Mouse (Mus musculus) left cerebral cortex, postnatal 10 days (tissue): ENCODE measurements around the gene Vwa7. TPM values are rescaled to one million over a fixed set of nuclear protein-coding genes. Genes with fewer than 3 reads are reported as not detected.
A peak's percentile ranks its signal among the peaks of the same experiment; 100 is the strongest.
"Not testable (repeated sequence)": the region's sequence is repeated elsewhere in the genome, so short reads cannot be mapped to it uniquely, and the experiment has no call there.

Experiments
- DNase-seq, 2 experiments: peaks; one replicate each; pipeline ENCODE4 v3.0.0; 2021 to 2022; ENCODE audit warnings: low spot score in 2 of 2, mixed read lengths in 1 of 2; ENCODE audit errors: extremely low spot score in 1 of 2
- intact Hi-C: fragments of 180-260 bp; cut with DNase I; formaldehyde crosslinking; loops from one replicate; pipeline ENCODE4 v1.15.1; 2025
- total RNA-seq, 2 experiments: library from RNA; stranded (reverse); gene quantifications; 2 replicates each; pipeline ENCODE4 v1.2.3; 2021

Gene Vwa7
- total RNA-seq, 2 experiments from 2014 or later: 0.18 to 0.19 TPM

DNA sequence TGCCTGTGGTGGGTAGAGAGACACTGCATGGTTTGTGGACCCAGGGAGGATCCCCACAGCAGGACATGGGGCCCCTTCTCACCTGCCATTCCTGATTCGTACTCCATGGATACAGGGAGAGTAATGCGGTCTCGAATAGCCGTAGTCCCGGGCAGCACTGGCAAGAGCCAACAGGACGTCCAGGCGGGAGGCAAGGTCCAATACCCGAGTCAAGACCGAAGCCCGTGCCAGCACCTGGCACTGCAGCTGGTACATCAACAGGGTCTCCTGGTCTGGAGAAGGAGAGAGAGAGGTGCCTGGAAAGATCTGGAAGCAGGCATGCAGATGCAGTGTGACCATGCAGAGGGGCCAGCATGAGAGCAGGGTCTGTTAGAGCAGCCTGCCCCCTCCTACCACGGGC is 14.9 kb downstream of the Vwa7 start:
- intact Hi-C loops: no loop called here
- no peak for DNase-seq

DNA sequence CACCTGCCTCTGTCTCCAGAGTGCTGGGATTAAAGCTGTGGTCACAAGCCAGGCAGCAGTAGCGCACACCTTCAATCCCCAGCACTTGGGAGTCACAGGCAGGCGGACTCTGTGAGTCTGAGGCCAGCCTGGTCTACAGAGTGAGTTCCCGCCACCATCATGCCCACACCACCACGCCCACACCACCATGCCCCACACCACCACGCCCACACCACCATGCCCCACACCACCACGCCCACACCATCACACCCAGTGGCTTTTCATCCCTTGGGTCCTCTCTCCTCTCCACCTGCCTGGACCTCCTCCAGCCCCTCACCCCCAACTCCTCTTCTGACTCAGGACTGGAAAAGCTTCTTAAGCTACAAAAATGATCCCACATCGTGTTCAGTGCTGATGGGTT is 15.5 kb downstream of the Vwa7 start:
- intact Hi-C loops: no loop called here
- no peak for DNase-seq

DNA sequence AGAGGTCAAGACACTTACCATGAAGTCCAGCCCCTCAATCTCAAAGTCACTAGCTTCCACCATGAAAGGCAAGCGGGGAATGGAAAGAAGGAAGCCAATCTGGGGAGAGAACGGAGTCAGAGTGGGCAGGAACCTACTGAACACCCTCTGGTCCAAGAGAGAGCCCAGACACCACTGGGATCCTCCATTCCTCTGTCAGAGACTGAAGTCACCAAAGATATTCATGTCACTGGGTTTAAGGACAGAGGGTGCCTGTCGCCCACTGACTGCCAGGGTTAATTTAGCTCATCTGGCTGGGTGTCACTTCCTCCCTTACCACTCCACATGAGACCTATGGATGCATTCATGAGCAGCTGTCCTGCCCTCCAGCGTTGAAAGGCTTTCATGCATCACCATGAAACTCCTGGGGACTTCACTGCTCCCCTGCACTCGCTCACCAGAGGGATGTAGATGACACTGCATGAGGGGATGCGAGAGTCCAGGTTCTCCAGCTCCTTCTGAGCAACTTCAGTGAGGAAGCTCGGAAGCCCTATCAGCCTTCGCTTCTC is 16.0 kb downstream of the Vwa7 start:
- intact Hi-C loops: no loop called here
- no peak for DNase-seq

DNA sequence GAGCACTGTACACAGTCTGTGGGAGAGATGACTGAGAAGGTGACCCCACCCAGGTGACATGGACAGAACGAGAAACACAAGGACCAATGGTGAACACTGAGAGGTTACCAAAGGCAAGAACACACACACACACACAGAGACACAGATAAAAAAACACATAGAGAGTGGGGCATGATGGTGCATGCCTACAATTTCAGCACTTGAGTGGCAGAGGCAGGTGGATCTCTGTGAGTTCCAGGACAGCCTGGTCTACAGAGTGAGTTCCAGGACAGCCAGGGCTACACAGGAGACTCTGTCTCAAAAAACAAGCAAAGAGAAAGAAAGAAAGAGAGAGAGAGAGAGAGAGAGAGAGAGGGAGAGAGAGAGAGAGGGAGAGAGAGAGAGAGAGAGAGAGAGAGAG is 17.3 kb downstream of the Vwa7 start:
- intact Hi-C loops: not testable (repeated sequence)

DNA sequence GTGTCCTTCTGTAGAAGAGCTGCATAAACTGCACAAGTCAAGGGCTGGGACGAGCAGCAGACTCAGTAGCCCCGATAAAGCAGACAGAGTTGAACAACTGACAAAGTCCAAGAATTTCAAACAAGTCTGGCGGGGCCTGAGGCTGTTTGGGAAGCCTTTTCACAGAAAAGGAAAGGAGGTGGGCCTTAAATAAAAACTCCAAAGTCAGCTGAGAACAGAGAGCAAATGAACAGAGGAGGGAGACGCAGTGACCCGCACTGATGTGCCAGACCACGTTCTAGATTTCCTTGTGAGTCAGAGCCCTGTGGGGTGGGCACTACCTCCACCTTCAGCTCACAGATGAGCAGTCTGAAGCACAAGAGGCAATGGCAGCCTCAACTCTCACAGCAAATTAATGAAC is 18.5 kb downstream of the Vwa7 start:
- intact Hi-C loops: no loop called here
- DNase-seq: no peak

More for the DNA sequence above, 17.3 kb downstream of the Vwa7 start:
- DNase-seq: not testable (repeated sequence)

DNA sequence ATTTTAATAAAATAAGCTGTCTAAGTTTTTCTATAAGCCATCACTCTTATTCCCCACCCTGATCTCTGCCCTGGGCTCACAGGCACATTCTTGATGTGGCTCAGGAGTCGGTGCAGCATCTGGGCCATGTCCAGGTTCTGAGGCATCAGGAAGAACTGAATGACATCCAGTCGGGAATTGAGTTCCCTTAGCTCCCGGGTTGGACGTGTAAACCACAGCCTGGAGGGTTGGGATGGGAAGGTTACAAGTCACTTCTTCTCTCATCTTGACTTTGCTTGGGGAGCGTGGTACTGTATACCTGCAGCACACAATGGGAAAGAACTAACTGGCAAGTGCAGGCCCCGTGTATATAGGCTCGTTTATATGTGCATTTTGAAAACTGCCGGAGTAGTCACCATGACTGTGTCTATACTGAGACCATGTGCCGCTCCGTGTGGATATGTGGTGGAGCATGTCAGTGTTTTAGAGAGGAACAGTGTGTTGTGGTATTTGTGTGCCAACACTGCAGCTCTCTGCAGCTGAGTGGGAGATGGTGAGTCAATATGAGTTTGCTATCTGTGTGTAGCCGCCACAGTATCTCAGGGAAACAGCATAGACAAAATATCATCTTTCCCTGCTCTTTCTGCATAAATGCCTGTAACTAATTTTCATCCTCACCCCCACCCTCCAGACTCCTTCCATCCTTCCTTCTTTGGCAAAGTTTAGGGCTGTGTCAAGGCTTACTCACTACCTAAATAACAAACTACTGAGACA is 22.9 kb downstream of the Vwa7 start:
- intact Hi-C loops: no loop called here
- DNase-seq: no peak

DNA sequence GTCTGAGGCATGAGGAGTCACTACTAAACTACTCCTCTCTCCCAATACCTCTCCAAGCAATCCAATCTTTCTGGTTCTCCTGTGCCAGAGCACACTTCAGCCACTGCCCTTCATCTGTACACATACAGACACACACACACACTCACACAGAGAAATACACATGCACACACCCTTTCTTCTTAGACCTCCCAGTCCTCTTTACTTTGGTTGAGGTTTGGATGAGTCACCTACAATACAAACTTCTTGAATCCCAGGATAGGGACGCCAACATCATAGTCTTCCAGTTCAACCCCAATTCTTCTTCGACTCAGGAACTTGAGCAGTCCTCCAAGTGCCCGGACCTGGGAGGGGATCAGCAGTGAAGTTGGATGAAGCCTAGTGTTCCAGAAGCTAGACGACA is 27.4 kb downstream of the Vwa7 start:
- no peak for DNase-seq
- intact Hi-C loops: no loop called here

DNA sequence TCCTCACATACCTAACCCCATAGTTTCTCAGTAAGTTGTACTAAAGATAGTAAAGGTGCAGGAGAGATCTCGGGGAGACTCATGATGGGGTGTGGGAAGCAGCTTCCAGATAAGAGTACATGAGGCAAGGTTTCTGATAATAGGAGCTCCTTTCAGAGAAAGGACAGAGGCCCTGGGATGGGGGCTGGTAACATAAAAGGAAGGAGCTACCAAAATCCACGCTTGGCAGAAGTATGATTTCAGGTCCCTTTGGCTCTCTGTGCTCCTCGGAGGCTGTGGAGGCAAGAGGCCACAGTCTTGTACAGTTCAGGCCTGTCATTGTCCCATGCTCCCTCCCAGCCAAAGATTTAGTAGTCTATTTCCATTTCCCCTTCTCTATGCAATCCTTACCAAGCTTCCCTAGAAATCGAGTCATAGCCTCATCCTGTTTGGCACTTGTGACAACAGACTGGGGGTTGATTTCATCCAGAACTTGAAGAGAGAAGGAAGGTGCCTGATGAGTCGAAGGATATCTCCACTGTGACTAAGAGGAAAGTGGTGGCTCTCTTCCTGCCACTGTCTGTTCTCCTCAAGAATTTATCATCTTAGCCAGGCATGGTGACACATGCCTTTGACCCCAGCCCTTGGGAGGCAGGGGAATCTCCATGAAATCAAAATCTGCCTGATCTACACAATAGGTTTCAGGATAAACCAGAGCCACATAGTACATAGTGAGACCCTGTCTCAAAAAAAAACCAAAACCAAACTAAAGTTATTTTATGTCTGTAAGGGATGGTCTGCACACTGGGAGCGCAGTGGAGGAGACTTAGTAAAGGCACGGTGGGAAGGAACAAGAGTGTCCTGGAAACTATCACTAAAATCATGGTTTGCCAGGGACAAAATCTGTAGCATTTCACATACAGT is 28.8 kb downstream of the Vwa7 start:
- no peak for DNase-seq
- intact Hi-C loops: no loop called here

DNA sequence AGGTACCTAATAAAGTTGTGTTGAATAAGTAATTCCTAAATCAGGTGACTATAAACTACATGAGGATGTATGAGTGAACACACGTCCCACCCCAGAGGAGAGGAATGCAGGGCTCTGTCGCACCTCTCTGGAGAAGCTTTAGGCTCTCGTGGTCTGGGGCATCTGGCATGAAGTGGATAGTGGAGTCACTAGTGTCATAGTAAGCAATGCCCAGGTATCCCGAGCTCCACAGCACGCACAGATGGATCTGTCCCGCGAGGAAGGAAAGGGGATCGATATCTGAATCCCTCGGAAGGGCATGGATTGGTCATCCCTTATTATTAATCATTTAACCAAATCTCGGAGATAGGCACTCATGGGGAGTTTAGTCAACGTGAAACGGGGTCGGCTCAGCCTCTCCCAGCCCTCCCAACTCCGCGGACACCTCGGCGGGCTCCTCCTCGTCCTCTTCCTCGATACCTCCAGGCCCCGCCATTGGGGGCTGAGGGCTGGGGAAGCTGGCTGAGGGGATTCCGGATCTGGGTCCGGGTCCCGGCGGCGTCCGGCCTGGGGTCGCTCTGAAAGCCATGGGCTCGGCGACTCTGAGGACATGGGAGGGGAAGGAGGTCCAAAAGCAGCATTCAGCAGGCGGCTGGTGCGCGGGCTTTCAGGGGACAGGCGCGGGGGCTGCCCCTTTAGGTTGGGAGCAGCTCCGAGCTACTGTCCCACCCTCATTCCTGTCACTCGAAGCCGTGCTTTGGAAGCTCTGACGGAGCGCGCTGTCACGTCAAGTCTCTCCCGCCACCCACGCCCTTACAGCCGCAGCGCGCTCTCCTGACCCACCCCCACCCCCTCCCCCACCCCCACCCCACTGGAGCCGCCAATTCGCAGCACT is 29.7 kb downstream of the Vwa7 start:
- intact Hi-C loops: no loop called here
- DNase-seq: no peak

DNA sequence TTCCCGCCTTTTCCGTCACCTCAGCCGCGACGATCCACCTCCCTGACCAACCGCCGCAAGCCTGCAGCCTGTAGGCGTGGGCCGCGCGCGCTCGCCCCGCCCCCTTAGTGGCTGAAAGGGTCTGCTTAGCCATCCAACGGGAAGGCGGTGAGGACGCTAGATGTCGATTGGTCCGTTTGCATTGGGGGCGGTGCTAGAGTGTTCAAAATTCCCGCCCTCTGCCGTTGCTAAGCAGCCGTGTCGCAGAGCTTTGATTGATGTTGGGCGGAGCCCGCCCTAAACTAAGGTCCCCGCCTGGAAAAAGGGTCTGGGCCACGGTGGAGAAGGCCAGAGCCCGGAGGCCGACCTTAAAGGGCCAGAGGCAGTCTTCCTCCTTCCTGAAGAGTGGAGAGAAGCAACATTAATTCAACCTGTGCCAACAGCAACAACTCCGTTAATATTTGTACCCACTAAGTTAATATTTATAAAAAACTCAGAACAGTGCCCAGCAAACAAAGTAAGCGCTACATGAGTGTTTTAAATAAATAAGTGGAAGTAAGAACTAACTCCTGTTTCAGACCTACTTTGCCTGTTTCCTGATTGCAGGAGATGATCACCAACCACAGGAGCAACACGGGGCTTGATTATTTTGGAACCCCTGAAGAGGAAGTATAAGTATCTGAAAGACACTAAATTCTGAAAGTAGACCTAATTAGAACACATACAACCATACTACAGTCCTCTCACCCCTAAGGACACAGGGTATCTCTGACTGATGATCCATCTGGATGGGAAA is 30.5 kb downstream of the Vwa7 start, which contains the start of gene Msh5:
Msh5 (minus strand) TSS at position 65 of the 775 bp plus-strand sequence.
- intact Hi-C loops: no loop called here
- peak; percentile 96 to 98 for DNase-seq

DNA sequence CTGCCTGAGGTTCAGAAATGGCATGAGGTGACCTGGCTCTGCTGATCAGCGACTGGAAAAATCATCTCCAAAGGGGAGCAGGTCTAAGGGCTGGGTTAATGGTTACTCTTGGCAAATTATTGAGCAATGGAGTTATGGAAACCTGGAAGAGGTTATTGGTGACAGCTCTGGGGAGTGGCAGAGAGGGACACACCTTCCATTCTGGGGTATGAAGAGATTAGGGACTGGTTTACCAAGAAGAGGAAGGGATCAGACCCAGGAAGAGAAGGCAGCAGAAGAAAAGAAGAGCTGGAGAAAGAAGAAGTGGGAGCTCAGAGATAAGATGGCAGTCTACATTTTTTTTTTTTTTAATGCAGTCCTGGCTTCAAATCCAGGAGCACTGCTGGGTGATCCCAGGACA is 31.3 kb downstream of the Vwa7 start:
- no peak for DNase-seq
- intact Hi-C loops: no loop called here

DNA sequence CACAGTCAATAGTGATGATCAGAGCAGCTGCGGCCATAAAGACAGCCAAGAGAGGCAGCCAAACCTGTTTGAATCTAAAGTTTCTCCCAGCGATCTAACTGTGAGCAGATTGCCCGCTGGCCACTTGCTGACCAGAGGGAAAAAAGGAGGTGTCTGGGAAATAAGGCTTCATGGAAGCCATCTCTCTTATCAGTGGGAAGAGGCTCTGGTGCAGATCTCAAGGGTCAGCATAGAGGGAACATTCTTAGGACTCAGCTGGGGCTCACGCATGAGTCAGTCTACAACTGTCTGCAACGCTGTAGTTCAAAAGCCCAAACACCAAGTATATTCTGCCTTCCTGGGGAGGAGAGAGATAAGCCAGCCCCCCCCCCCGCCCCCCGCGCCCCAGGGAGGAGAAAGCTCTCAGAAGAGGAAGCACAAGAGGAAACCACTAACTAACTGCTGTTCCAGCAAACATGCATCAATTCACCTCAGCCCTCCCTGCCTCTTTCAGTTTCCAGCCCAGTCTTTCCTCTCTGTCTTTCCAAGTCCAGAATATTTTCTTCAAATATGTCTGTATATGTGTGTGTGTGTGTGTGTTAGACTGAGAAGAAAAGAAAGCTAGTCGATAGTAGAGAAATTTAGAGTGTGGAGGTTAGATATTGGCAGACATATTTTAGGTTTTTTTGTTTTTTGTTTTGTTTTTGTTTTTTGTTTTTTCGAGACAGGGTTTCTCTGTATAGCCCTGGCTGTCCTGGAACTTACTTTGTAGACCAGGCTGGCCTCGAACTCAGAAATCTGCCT is 32.0 kb downstream of the Vwa7 start:
- no peak for DNase-seq
- intact Hi-C loops: no loop called here

DNA sequence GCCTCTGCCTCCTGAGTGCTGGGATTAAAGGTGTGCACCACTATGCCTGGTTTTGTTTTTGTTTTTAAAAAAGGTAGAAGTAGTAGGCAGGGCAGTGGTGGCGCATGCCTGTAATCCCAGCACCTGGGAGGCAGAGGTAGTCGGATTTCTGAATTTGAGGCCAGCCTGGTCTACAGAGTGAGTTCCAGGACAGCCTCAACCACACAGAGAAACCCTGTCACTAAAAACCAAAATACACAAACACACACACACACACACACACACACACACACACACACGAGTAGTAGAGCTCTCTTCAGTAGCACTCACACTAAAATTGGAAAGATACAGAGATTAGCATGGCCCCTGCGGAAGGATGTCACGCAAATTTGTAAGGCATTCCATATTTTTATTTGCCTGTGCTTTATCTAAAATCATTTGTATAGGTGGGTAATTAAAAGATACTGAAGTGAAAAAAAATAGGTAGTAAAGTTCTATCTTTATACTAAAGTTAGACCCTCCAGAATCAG is 32.6 kb downstream of the Vwa7 start:
- no peak for DNase-seq
- intact Hi-C loops: no loop called here

DNA sequence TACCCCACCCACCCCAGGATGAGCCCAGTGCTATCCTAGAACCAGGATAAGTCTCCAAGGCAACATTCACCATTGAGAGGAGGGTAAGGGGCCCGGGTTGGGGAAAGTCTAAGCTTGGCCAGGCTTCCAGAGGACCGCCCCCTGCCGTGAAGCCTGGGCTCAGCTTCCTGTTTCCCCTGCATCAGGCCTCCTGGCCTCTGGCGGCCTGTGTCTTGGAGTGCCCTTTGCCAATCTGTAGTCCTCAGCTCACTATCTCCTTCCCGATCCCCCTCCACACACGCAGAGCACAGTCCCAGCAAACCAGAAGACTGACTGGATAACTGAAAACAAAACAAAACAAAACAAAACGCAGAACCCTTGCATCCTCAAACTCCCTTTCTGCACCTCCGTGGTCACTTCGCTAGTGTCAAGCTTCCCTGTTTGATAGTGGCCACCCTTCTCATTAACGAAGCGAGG is 33.2 kb downstream of the Vwa7 start, which contains the start of gene Clic1:
Clic1 (plus strand) TSS at position 406 of the 456 bp plus-strand sequence.
- intact Hi-C loops: no loop called here
- peak in 1 of 2 experiments; percentile 83 for DNase-seq

DNA sequence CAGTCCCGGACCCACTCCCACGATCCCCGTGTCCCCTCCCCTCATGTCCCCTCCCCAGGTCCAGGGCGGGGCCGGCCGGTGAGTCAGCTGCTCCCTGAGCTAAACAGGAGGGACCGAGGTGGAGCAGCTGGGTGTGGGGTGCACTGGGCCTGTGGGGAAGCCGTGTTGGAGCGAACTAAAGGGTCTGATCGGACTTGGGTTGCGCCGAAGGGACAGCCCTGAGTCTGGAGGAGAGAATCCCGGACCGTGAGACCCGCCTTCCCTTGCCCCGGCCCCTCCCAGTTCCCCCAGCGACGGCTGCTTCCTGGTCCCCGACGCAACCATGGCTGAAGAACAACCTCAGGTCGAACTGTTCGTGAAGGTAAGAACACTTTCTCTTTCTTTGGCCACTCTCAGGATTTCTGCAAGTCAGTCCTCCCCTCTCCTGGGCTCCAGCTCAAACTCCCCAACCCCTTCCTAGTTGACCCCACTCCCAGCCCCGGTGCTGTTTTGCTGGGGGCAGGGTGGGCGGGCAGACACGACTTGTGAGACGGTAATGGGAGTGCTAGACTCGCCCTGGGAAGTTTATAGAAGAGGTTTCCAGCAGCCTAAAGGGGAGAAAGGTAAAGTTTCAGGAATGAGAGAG is 33.9 kb downstream of the Vwa7 start:
- peak in 1 of 2 experiments; percentile 87 for DNase-seq
- intact Hi-C loops: no loop called here
